Mouse (Mus musculus) limb, embryonic 14.5 days (tissue): ENCODE measurements at regions not wholly inside any gene's neighbourhood (a gene's known extent, or its start where the extent isn't known, plus 50 kb on each side); places are given as distances from the start of the nearest gene placed in this dataset.

ENCODE experiments used
- ATAC-seq: fragments of 200-750 bp; cut with Nextera tagmentation; 2 replicates; pipeline ENCODE4 v1.8.0; 2017; ENCODE audit warnings: low read depth, moderate number of reproducible peaks, moderate TSS enrichment; ENCODE audit not compliant: low FRiP score
- DNase-seq: peaks from one replicate; pipeline ENCODE4 v3.0.0-alpha.2; 2015; ENCODE audit warnings: low spot score
- H3K27ac ChIP-seq: fragments of 300-500 bp; sonication (generic); replicated peaks from 2 replicates; pipeline ENCODE4 v1.5.1; 2014; ENCODE audit warnings: low read depth, mild to moderate bottlenecking, low read length, moderate library complexity, mixed read lengths
- H3K27me3 ChIP-seq: fragments of 300-500 bp; sonication (generic); 2 replicates; pipeline ENCODE4 v1.6.1; 2014; ENCODE audit warnings: low read length, mixed read lengths; ENCODE audit not compliant: control insufficient read depth, insufficient read depth
- H3K36me3 ChIP-seq: fragments of 300-500 bp; sonication (generic); 2 replicates; pipeline ENCODE4 v1.6.1; 2014; ENCODE audit warnings: mild to moderate bottlenecking, low read length, moderate library complexity, mixed read lengths; ENCODE audit not compliant: control insufficient read depth, insufficient read depth
- H3K4me1 ChIP-seq: fragments of 300-500 bp; sonication (generic); 2 replicates; pipeline ENCODE4 v1.6.1; 2014; ENCODE audit warnings: antibody characterized with exemption, low read length, mixed read lengths; ENCODE audit not compliant: control insufficient read depth, insufficient read depth
- H3K4me2 ChIP-seq: fragments of 300-500 bp; sonication (generic); replicated peaks from 2 replicates; pipeline ENCODE4 v1.6.1; 2014; ENCODE audit warnings: low read depth, mild to moderate bottlenecking, low read length, moderate library complexity; ENCODE audit not compliant: severe bottlenecking
- H3K4me3 ChIP-seq: fragments of 300-500 bp; sonication (generic); replicated peaks from 2 replicates; pipeline ENCODE4 v1.5.1; 2014; ENCODE audit warnings: low read length
- H3K9ac ChIP-seq: fragments of 300-500 bp; sonication (generic); 2 replicates; pipeline ENCODE4 v1.6.1; 2014; ENCODE audit warnings: mild to moderate bottlenecking, low read depth, low read length, moderate library complexity; ENCODE audit not compliant: severe bottlenecking
- H3K9me3 ChIP-seq: fragments of 300-500 bp; sonication (generic); 2 replicates; pipeline ENCODE4 v1.6.1; 2016; ENCODE audit warnings: low read length; ENCODE audit not compliant: control insufficient read depth
- POLR2A ChIP-seq: fragments of 200-500 bp; IDR thresholded peaks from 2 replicates; pipeline ENCODE4 v1.8.0; 2012; ENCODE audit warnings: inconsistent platforms, mild to moderate bottlenecking, moderate library complexity, borderline replicate concordance; ENCODE audit not compliant: insufficient read depth, insufficient read length; ENCODE audit errors: extremely low read depth
- WGBS: fragments of 180-500 bp; shearing (Covaris S2); extraction: QIAGEN DNeasy Blood & Tissue Kit; methylation state at CpG from one replicate; pipeline ENCODE4 v1.1.7; 2014; 5-methylcytosine and 5-hydroxymethylcytosine counted together

DNA sequence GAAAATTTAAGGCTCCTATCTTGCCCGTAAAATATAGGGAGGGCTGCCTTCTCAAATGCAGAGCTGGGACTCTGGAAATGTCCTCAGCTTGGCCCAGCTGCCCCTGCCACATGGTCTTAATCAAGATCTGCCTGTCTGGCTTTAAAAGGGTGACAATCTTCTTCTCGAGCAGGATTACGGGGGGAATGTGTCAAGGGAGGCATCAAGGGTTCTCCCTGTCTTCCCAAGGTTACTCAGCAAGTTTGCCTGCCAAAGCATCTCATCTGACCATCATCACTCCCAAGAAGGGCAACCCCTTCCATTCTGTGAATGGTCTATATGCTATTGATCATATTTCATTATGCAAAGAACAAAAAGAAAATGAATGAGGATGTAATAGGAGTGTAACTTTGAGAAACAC, 60.2 kb upstream of the Map3k1 start:
- Histone ChIP-seq H3K4me3 (no peak overlapping the region), H3K27ac (no peak overlapping the region), H3K4me1 (peaks cover 9% of the 10 kb centered on the region; the same call in 1 of the 2 replicates), H3K9ac (no peak overlapping the region), H3K9me3 (no peaks in the 10 kb centered on the region), H3K4me2 (peak overlapping the region; percentile 50; the same call in 1 of the 2 replicates), H3K27me3 (no peaks in the 10 kb centered on the region), H3K36me3 (no peaks in the 10 kb centered on the region)
- ATAC-seq: no peak
- no peak for DNase-seq
- TF ChIP-seq POLR2A: no peak
- WGBS: 23% methylated on average over 3 of the region's 3 CpGs

DNA sequence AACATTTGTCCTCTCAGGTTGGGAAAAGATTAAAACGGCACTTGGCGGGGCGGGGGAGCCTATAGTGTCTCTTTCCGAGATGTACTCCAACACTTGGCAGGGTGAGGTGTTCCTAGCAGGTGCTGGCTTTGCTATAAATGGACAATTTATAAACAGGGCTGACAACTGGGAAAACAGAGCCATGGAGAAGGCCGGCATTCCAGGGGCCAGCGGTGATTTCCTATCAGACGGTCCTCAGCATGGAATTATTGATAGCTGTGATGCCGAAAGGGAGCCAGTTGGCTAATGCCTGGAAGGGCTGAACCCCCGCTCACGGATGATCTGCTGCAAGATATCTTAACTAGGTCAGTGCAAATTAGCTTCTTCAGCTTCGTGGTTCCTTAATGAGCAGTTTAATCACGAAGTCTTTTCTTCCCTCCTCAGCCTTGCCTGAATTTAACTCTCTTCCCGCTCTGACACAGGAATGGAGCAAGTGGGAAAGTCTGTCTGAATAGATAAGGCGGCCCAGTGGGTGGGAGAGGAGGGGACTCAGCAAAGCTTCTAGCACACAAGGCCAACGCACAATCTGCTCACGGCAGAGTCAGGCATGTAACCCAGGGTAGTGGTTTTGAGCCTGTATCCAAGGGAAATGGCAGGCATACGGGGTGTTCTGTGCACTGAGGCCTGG, 61.1 kb upstream of the Map3k1 start:
- Histone ChIP-seq H3K4me3 (no peak overlapping the region), H3K27ac (no peak overlapping the region), H3K27me3 (no peaks in the 10 kb centered on the region), H3K9ac (no peak overlapping the region), H3K9me3 (no peaks in the 10 kb centered on the region), H3K4me2 (no peak overlapping the region), H3K4me1 (peaks cover 9% of the 10 kb centered on the region; the same call in 1 of the 2 replicates), H3K36me3 (no peaks in the 10 kb centered on the region)
- ATAC-seq (no peak), DNase-seq (no peak)
- no peak for TF ChIP-seq POLR2A
- 57% methylated on average over 17 of the region's 17 CpGs for WGBS

DNA sequence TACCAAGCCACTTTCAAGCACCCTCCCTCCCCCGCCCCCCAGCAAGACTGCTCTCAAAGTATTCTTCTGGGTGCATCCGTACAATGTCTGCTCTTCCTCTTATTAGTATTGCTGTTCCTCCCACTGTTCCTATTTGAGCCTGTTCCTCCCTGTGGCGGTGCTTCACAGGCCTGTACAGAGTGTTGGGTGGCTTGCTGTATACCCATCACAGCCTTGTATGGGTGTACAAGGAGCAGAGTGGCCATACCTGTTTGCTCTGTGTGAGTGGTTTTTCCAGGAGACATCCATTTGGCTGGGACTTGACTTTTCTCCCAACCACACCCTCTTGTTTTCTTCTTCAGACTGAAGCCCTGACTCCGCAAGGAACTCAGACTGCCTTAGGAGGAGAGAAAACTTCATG, 61.7 kb upstream of the Map3k1 start:
- no peak for TF ChIP-seq POLR2A
- Histone ChIP-seq H3K9ac (no peak overlapping the region), H3K27ac (no peak overlapping the region), H3K36me3 (no peaks in the 10 kb centered on the region), H3K4me2 (no peak overlapping the region), H3K4me1 (peaks cover 9% of the 10 kb centered on the region; the same call in 1 of the 2 replicates), H3K9me3 (no peaks in the 10 kb centered on the region), H3K27me3 (no peaks in the 10 kb centered on the region), H3K4me3 (no peak overlapping the region)
- ATAC-seq (no peak), DNase-seq (no peak)
- 77% methylated on average over 4 of the region's 4 CpGs for WGBS

DNA sequence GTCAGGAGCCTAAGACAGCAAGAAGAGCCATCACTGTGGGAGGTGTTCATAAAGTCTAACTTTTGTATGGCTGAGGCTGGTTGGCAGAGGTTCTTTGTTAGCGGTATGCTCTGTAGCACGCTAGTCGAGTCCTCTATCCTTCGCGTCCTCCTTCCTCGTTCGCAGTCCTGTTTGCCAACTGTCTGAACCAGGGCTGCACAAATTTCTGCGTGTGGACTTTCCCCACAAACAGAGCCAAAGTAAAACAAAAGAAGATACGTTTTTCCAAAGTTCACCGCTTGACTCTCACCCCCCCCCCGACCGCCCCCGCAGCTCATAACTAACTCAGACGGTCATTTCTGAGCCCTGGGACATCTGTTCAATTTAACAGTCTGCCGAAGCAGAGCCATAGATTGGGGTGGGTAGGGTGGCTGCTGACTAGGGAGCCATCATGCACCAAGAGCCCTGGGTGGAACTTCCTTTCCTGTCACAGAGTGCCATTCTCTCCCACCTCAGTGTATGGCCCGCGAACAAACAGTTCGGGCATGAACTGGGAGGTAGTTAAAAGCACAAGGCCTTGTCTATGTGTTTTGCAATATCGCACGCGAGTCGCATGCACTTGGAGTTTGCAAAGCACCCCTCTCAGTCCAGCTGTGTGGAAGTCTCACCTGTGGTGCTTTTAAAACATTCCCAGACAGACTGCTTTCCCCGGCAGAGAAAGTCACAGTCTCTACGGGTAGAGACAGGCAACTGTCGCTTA, 63.0 kb upstream of the Map3k1 start:
- H3K4me3 ChIP-seq: no peak overlapping the region
- no peaks in the 10 kb centered on the region for H3K9me3 ChIP-seq
- no peak for TF ChIP-seq POLR2A
- no peaks in the 10 kb centered on the region for H3K27me3 ChIP-seq
- H3K27ac ChIP-seq: no peak overlapping the region
- H3K4me1 ChIP-seq: peaks cover 9% of the 10 kb centered on the region; the same call in 1 of the 2 replicates
- H3K36me3 ChIP-seq: no peaks in the 10 kb centered on the region
- no peak overlapping the region for H3K9ac ChIP-seq
- no peak for DNase-seq
- 81% methylated on average over 25 of the region's 25 CpGs for WGBS
- ATAC-seq: no peak
- no peak overlapping the region for H3K4me2 ChIP-seq

DNA sequence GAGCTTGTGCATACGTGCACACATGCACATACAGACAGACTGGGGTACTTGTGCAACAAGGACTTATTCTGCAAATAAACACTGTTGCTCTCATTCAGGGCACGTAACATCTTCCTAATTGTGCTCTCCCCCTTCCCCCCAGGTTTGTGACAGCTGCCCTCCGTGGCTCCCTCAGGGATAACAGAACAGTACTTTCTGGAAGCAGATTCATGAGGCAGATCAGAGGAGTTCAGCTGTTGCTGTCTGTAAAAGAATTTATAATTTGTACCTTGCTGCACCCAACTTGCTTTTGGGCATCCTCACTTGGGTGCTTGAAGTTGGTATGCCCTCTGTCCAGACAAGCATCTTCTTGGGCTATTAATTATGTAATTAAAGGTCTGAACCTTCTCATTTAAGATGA, 65.5 kb upstream of the Map3k1 start:
- no peaks in the 10 kb centered on the region for H3K27me3 ChIP-seq
- H3K36me3 ChIP-seq: no peaks in the 10 kb centered on the region
- no peak for ATAC-seq
- H3K4me1 ChIP-seq: no peaks in the 10 kb centered on the region
- H3K4me2 ChIP-seq: no peak overlapping the region
- no peak for TF ChIP-seq POLR2A
- H3K27ac ChIP-seq: no peak overlapping the region
- no peak overlapping the region for H3K4me3 ChIP-seq
- DNase-seq: no peak
- 61% methylated on average over 3 of the region's 3 CpGs for WGBS
- no peaks in the 10 kb centered on the region for H3K9me3 ChIP-seq
- no peak overlapping the region for H3K9ac ChIP-seq
